Mouse (Mus musculus): ENCODE measurements around the gene Dao.

The Dao gene

GRCm38 (mm10) chr5:114027217-114027944, 23.9 kb downstream of the Dao start:
- no peak for DNase-seq (ENCODE audit: low read depth, low spot score)

GRCm38 (mm10) chr5:114028111-114028510, 24.6 kb downstream of the Dao start:
- no peak for DNase-seq (ENCODE audit: low read depth, low spot score)

GRCm38 (mm10) chr5:114030652-114031051, 27.1 kb downstream of the Dao start:
- DNase-seq (ENCODE audit: low read depth, low spot score): peak; percentile 31

GRCm38 (mm10) chr5:114032161-114032763, 28.8 kb downstream of the Dao start:
- DNase-seq (ENCODE audit: low read depth, low spot score): peak; percentile 63

- DNase-seq (ENCODE audit: low read depth, low spot score): no peak
These were observed 30.9 kb downstream of the Dao start for GRCm38 (mm10) chr5:114034393-114034792.

- no peak for DNase-seq (ENCODE audit: low read depth, low spot score)
These were observed 31.6 kb downstream of the Dao start for GRCm38 (mm10) chr5:114035111-114035510.

- no peak for DNase-seq (ENCODE audit: low read depth, low spot score)
These were observed 37.0 kb downstream of the Dao start for GRCm38 (mm10) chr5:114040508-114040907.

- no peak for DNase-seq (ENCODE audit: low read depth, low spot score)
These were observed 37.4 kb downstream of the Dao start for GRCm38 (mm10) chr5:114040911-114041310.

GRCm38 (mm10) chr5:114041327-114041930, 37.9 kb downstream of the Dao start:
- DNase-seq (ENCODE audit: low read depth, low spot score): peak; percentile 64

- DNase-seq (ENCODE audit: low read depth, low spot score): no peak
These were observed 40.3 kb downstream of the Dao start for GRCm38 (mm10) chr5:114043800-114044199.

GRCm38 (mm10) chr5:114045134-114045533, 41.6 kb downstream of the Dao start:
- peak; percentile 52 for DNase-seq (ENCODE audit: low read depth, low spot score)

- DNase-seq (ENCODE audit: low read depth, low spot score): no peak
These were observed 42.6 kb downstream of the Dao start for GRCm38 (mm10) chr5:114046151-114046550.

GRCm38 (mm10) chr5:114046604-114047003, 43.1 kb downstream of the Dao start:
- DNase-seq (ENCODE audit: low read depth, low spot score): no peak

- no peak for DNase-seq (ENCODE audit: low read depth, low spot score)
These were observed 43.7 kb downstream of the Dao start for GRCm38 (mm10) chr5:114047182-114047581.

GRCm38 (mm10) chr5:114048731-114049308, 45.3 kb downstream of the Dao start:
- DNase-seq (ENCODE audit: low read depth, low spot score): no peak

- peak; percentile 80 for DNase-seq (ENCODE audit: low read depth, low spot score)
These were observed 48.8 kb downstream of the Dao start for GRCm38 (mm10) chr5:114052246-114052761.

GRCm38 (mm10) chr5:114057129-114057731, 53.7 kb downstream of the Dao start:
- DNase-seq (ENCODE audit: low read depth, low spot score): no peak

GRCm38 (mm10) chr5:114061675-114062074, 58.2 kb downstream of the Dao start:
- no peak for DNase-seq (ENCODE audit: low read depth, low spot score)

GRCm38 (mm10) chr5:114063958-114064357, 60.5 kb downstream of the Dao start:
- no peak for DNase-seq (ENCODE audit: low read depth, low spot score)

GRCm38 (mm10) chr5:114065161-114065560, 61.7 kb downstream of the Dao start, which contains the start of gene Usp30:
Usp30 (plus strand) TSS chr5:114065461.
- no peak for DNase-seq (ENCODE audit: low read depth, low spot score)

GRCm38 (mm10) chr5:114066601-114067000, 63.1 kb downstream of the Dao start:
- DNase-seq (ENCODE audit: low read depth, low spot score): no peak

GRCm38 (mm10) chr5:114067543-114067942, 64.0 kb downstream of the Dao start:
- DNase-seq (ENCODE audit: low read depth, low spot score): no peak

All from ES-CJ7 (cell line).